Mouse (Mus musculus) embryonic facial prominence, embryonic 12.5 days (tissue): ENCODE measurements at regions not wholly inside any gene's neighbourhood (a gene's known extent, or its start where the extent isn't known, plus 50 kb on each side); places are given as distances from the start of the nearest gene placed in this dataset.
A peak's percentile ranks its signal among the peaks of the same experiment; 100 is the strongest.

ENCODE experiments used
- ATAC-seq: fragments of 200-750 bp; cut with Nextera tagmentation; 2 replicates; pipeline ENCODE4 v1.8.0; 2017; ENCODE audit not compliant: insufficient number of reproducible peaks, insufficient read depth, low FRiP score, low TSS enrichment
- H3K27ac ChIP-seq: fragments of 300-500 bp; sonication (generic); 2 replicates; pipeline ENCODE4 v1.5.1; 2016; ENCODE audit warnings: mild to moderate bottlenecking
- H3K27me3 ChIP-seq: fragments of 300-500 bp; sonication (generic); 2 replicates; pipeline ENCODE4 v1.6.1; 2016; ENCODE audit warnings: mild to moderate bottlenecking, moderate library complexity
- H3K36me3 ChIP-seq: fragments of 300-500 bp; sonication (generic); 2 replicates; pipeline ENCODE4 v1.6.1; 2016; ENCODE audit warnings: mild to moderate bottlenecking
- H3K4me1 ChIP-seq: fragments of 300-500 bp; sonication (generic); 2 replicates; pipeline ENCODE4 v1.6.1; 2016
- H3K4me2 ChIP-seq: fragments of 300-500 bp; sonication (generic); replicated peaks from 2 replicates; pipeline ENCODE4 v1.6.1; 2016; ENCODE audit warnings: mild to moderate bottlenecking, moderate library complexity
- H3K4me3 ChIP-seq: fragments of 300-500 bp; sonication (generic); 2 replicates; pipeline ENCODE4 v1.5.1; 2016; ENCODE audit warnings: mild to moderate bottlenecking
- H3K9ac ChIP-seq: fragments of 300-500 bp; sonication (generic); 2 replicates; pipeline ENCODE4 v1.6.1; 2016; ENCODE audit warnings: mild to moderate bottlenecking, moderate library complexity
- H3K9me3 ChIP-seq: fragments of 300-500 bp; sonication (generic); 2 replicates; pipeline ENCODE4 v1.6.1; 2016; ENCODE audit warnings: mild to moderate bottlenecking, moderate library complexity
- WGBS: fragments of 180-500 bp; shearing (Covaris S2); methylation state at CpG from one replicate; pipeline ENCODE4 v1.1.7; 2016; 5-methylcytosine and 5-hydroxymethylcytosine counted together

- Histone ChIP-seq H3K4me3 (no peak overlapping the region), H3K36me3 (no peaks in the 10 kb centered on the region), H3K9me3 (no peaks in the 10 kb centered on the region), H3K27ac (0 out of 2 replicates have a peak overlapping the region, but pooled peaks have one; percentile 41), H3K4me1 (peaks cover 12% of the 10 kb centered on the region; the same call in 1 of the 2 replicates), H3K4me2 (no peak overlapping the region), H3K27me3 (no peaks in the 10 kb centered on the region), H3K9ac (no peak overlapping the region)
- 52% methylated on average over 5 of the region's 5 CpGs for whole genome bisulfite sequencing
- ATAC-seq, result no peak
Observed at GRCm38 (mm10) chr12:26936696-26937458, 405.5 kb downstream of the Sox11 start.

GRCm38 (mm10) chr12:26930155-26930867, 412.1 kb downstream of the Sox11 start:
- Histone ChIP-seq H3K9ac (no peak overlapping the region), H3K9me3 (no peaks in the 10 kb centered on the region), H3K27ac (no peak overlapping the region), H3K27me3 (no peaks in the 10 kb centered on the region), H3K4me3 (no peak overlapping the region), H3K4me1 (no peaks in the 10 kb centered on the region; the same call in 1 of the 2 replicates), H3K4me2 (no peak overlapping the region), H3K36me3 (no peaks in the 10 kb centered on the region)
- no peak for ATAC-seq
- 56% methylated on average over 7 of the region's 7 CpGs for WGBS

DNA sequence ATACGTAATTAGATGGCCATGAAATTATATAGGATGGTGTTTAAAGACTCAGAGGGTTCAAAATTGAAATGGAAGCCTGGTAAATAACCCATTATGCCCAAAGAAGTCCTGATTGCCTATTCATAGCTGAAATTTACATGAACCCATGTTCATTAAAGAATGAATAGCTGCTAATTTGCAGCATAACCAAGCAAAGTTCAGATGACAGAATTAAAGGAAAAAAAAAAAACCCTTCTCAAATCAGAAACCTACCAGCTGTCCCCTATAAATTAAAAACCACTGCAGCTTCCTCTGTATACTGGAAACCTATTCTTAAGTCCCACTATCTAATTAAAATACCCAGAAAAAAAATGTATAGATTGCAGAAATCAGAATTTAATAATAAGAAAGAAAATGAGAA, 436.2 kb downstream of the Sox11 start:
- Histone ChIP-seq H3K9ac (no peak overlapping the region), H3K27me3 (no peaks in the 10 kb centered on the region), H3K27ac (no peak overlapping the region), H3K4me1 (peaks cover 12% of the 10 kb centered on the region), H3K4me3 (no peak overlapping the region), H3K9me3 (no peaks in the 10 kb centered on the region), H3K4me2 (no peak overlapping the region), H3K36me3 (no peaks in the 10 kb centered on the region)
- 90% methylated on average over 1 of the region's 1 CpGs for WGBS
- ATAC-seq, result no peak

GRCm38 (mm10) chr12:26903894-26904272, 434.9 kb downstream of the Cmpk2 start:
- no peaks in the 10 kb centered on the region for H3K27me3 ChIP-seq
- peak overlapping the region; percentile 41 for H3K4me2 ChIP-seq
- H3K4me3 ChIP-seq, result no peak overlapping the region
- peaks cover 12% of the 10 kb centered on the region for H3K4me1 ChIP-seq
- 30% methylated on average over 2 of the region's 2 CpGs for WGBS
- H3K9ac ChIP-seq, result no peak overlapping the region
- H3K27ac ChIP-seq, result no peak overlapping the region
- no peaks in the 10 kb centered on the region for H3K36me3 ChIP-seq
- no peaks in the 10 kb centered on the region for H3K9me3 ChIP-seq
- no peak for ATAC-seq

DNA sequence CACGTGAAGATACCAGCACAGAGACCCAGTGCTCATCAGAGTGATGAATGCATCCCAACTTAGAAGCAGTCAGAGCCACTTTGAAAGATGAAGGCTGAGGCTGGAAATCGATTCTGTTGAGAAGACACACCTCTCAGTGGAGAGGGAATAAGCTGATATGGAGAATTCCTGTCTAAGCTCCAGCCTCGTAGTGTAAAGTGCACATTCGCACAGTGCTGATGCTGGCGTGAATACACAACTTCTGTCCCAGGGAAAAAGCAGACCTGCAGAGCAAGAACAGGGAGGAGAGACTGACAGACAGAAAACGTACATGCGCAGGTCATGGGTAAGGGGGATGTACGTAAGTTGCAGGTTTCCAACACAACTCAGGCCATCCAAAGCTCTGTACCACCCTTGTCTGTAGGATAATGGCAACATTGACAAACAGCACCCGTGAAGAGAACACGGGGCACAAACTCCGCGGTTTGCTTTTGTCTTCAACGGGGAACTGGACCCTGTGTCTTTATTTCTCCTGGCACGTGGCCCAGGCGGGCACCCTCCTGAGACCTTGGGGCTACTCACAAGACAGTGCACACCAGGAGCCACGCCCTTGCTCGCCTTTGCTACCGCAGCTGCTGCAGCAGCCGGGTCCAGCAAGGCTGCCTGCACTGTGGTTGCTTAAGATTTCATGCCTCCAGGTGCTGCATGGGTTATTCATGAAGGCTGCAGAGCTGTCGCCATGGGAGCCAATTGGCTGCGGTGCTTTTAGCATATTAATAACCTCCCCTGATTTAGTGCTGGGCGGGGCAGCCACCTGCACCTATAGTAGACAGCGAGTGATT, 434.3 kb downstream of the Cmpk2 start:
- WGBS, result 29% methylated on average over 23 of the region's 23 CpGs
- Histone ChIP-seq H3K27me3 (no peaks in the 10 kb centered on the region), H3K4me2 (peak overlapping the region; percentile 41), H3K36me3 (no peaks in the 10 kb centered on the region), H3K4me1 (peaks cover 12% of the 10 kb centered on the region), H3K27ac (no peak overlapping the region), H3K4me3 (peak overlapping the region; percentile 10; the same call in 1 of the 2 replicates), H3K9ac (no peak overlapping the region), H3K9me3 (no peaks in the 10 kb centered on the region)
- peak; percentile 60 for ATAC-seq

- H3K4me2 ChIP-seq, result no peak overlapping the region
- no peak overlapping the region for H3K27ac ChIP-seq
- H3K9me3 ChIP-seq, result no peaks in the 10 kb centered on the region
- H3K4me3 ChIP-seq, result no peak overlapping the region
- WGBS, result 78% methylated on average over 4 of the region's 4 CpGs
- H3K9ac ChIP-seq, result no peak overlapping the region
- no peaks in the 10 kb centered on the region for H3K36me3 ChIP-seq
- no peak for ATAC-seq
- peaks cover 5% of the 10 kb centered on the region for H3K4me1 ChIP-seq
- no peaks in the 10 kb centered on the region for H3K27me3 ChIP-seq
Observed at GRCm38 (mm10) chr12:26891190-26891589, 422.2 kb downstream of the Cmpk2 start.

GRCm38 (mm10) chr12:26886635-26887014, 417.6 kb downstream of the Cmpk2 start:
- Histone ChIP-seq H3K4me3 (no peak overlapping the region), H3K4me1 (peaks cover 21% of the 10 kb centered on the region), H3K27ac (peak overlapping the region; percentile 9; the same call in 1 of the 2 replicates)

DNA sequence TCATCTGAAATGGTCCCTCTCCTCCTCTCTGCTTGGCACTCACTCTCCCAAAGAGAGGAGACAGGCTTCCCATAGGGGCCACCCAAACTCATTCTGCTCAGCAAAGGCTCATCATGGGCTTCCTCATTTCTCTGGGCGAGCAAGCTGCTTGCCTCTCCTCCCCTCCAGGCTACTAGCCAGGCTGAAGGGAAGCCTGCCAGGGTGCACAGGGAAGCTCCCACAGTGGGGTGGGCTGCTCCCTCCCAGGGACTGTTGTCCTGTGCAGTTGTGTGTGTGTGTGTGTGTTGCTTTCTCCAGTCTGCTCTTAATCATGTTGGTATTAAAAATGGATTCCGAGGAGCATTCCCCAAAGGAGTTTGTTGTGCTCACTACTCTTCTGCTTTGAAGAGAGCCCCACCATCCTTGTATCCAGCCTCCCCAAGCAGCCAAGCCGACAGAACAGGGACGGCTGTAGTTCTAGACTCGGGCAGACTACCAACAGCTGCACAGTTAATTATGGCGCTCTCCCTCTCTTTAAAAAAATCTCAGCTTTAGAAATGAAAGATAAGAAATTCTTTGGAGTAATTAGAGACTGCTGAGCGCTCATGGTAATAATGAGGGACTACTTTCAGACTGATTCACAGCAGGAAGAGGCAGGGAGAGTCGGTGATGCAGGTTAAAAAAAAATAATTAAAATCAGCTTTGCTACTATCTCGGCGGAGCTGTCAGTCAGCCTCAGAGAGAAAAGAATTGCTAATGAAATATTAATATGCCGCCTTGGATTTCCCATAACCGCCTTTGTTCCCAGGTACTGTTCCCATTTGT, 417.0 kb downstream of the Cmpk2 start:
- no peaks in the 10 kb centered on the region for H3K9me3 ChIP-seq
- H3K9ac ChIP-seq, result no peak overlapping the region
- WGBS, result 26% methylated on average over 12 of the region's 12 CpGs
- no peak overlapping the region for H3K4me3 ChIP-seq
- no peaks in the 10 kb centered on the region for H3K36me3 ChIP-seq
- H3K27ac ChIP-seq, result peak overlapping the region; percentile 61
- H3K27me3 ChIP-seq, result no peaks in the 10 kb centered on the region
- H3K4me2 ChIP-seq, result 0 out of 2 replicates have a peak overlapping the region, but pooled peaks have one; percentile 11
- peaks cover 21% of the 10 kb centered on the region for H3K4me1 ChIP-seq
- no peak for ATAC-seq

More at GRCm38 (mm10) chr12:26886635-26887014, 417.6 kb downstream of the Cmpk2 start:
- WGBS, result 62% methylated on average over 7 of the region's 7 CpGs
- H3K4me2 ChIP-seq, result no peak overlapping the region
- H3K9ac ChIP-seq, result no peak overlapping the region
- H3K27me3 ChIP-seq, result no peaks in the 10 kb centered on the region
- H3K36me3 ChIP-seq, result no peaks in the 10 kb centered on the region
- no peaks in the 10 kb centered on the region for H3K9me3 ChIP-seq
- no peak for ATAC-seq

GRCm38 (mm10) chr12:26885083-26885482, 416.1 kb downstream of the Cmpk2 start:
- Histone ChIP-seq H3K9ac (no peak overlapping the region), H3K27ac (no peak overlapping the region), H3K4me1 (peaks cover 21% of the 10 kb centered on the region), H3K4me2 (no peak overlapping the region), H3K27me3 (no peaks in the 10 kb centered on the region), H3K4me3 (no peak overlapping the region), H3K9me3 (no peaks in the 10 kb centered on the region), H3K36me3 (no peaks in the 10 kb centered on the region)
- WGBS, result 90% methylated on average over 3 of the region's 3 CpGs
- no peak for ATAC-seq

DNA sequence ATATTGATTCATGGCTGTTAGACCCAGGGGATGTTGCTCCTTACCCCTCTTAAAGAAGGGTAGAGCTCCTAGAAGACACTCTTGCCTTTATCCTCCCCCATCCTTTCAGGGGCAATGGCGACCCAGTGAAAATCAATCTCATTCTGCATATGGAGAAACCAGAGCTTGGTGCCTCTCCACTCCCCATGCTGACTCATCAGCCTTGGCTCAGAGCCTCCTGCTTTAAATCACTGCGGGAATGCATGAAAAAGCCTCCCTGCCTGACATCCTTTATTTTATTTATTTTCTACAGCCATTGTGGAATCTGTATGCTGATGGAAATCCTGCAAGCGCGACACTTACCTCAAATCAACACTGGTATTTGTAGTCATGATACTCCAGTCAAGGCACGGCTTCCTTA, 415.2 kb downstream of the Cmpk2 start:
- 43% methylated on average over 5 of the region's 5 CpGs for WGBS
- Histone ChIP-seq H3K4me2 (no peak overlapping the region), H3K9ac (no peak overlapping the region), H3K27me3 (no peaks in the 10 kb centered on the region), H3K27ac (peak overlapping the region; percentile 57; the same call in 1 of the 2 replicates), H3K4me1 (peaks cover 21% of the 10 kb centered on the region), H3K36me3 (no peaks in the 10 kb centered on the region), H3K9me3 (no peaks in the 10 kb centered on the region), H3K4me3 (no peak overlapping the region)
- 0 out of 2 replicates have a peak, but pooled peaks have one; percentile 50 for ATAC-seq

- Histone ChIP-seq H3K27ac (no peak overlapping the region), H3K9me3 (no peaks in the 10 kb centered on the region), H3K36me3 (no peaks in the 10 kb centered on the region), H3K4me2 (no peak overlapping the region), H3K4me1 (peaks cover 4% of the 10 kb centered on the region; the same call in 1 of the 2 replicates), H3K4me3 (no peak overlapping the region), H3K9ac (no peak overlapping the region), H3K27me3 (no peaks in the 10 kb centered on the region)
- ATAC-seq, result no peak
- 52% methylated on average over 2 of the region's 2 CpGs for WGBS
Observed at GRCm38 (mm10) chr12:26877691-26878121, 408.7 kb downstream of the Cmpk2 start.
